Mouse (Mus musculus): Measurements from ENCODE around the gene Plxnd1.
A peak's percentile ranks its signal among the peaks of the same experiment; 100 is the strongest.

The Plxnd1 gene

GRCm38 (mm10) chr6:115994877-115995520, at the start of gene Plxnd1:
Gene Plxnd1 (minus strand): TSS chr6:115995005.
- peak; percentile 53 for DNase-seq (ENCODE audit: extremely low spot score, low read depth, low spot score)

GRCm38 (mm10) chr6:116044039-116044438, 49.2 kb upstream of the Plxnd1 start:
- DNase-seq (ENCODE audit: extremely low spot score, low read depth, low spot score) = no peak

- no peak for DNase-seq (ENCODE audit: extremely low spot score, low read depth, low spot score)
These were observed 43.4 kb upstream of the Plxnd1 start for GRCm38 (mm10) chr6:116038222-116038621.

- no peak for DNase-seq (ENCODE audit: extremely low spot score, low read depth, low spot score)
These were observed 42.6 kb upstream of the Plxnd1 start for GRCm38 (mm10) chr6:116037281-116037831.

- no peak for DNase-seq (ENCODE audit: extremely low spot score, low read depth, low spot score)
These were observed 41.8 kb upstream of the Plxnd1 start for GRCm38 (mm10) chr6:116036555-116036954.

GRCm38 (mm10) chr6:116031052-116031451, 36.2 kb upstream of the Plxnd1 start:
- DNase-seq (ENCODE audit: extremely low spot score, low read depth, low spot score) = no peak

GRCm38 (mm10) chr6:116024666-116025065, 29.9 kb upstream of the Plxnd1 start:
- no peak for DNase-seq (ENCODE audit: extremely low spot score, low read depth, low spot score)

GRCm38 (mm10) chr6:116021961-116022485, 27.2 kb upstream of the Plxnd1 start:
- no peak for DNase-seq (ENCODE audit: extremely low spot score, low read depth, low spot score)

- no peak for DNase-seq (ENCODE audit: extremely low spot score, low read depth, low spot score)
These were observed 21.1 kb upstream of the Plxnd1 start for GRCm38 (mm10) chr6:116015902-116016301.

- no peak for DNase-seq (ENCODE audit: extremely low spot score, low read depth, low spot score)
These were observed 19.3 kb upstream of the Plxnd1 start for GRCm38 (mm10) chr6:116014111-116014510.

- DNase-seq (ENCODE audit: extremely low spot score, low read depth, low spot score) = no peak
These were observed 18.9 kb upstream of the Plxnd1 start for GRCm38 (mm10) chr6:116013687-116014086.

GRCm38 (mm10) chr6:116010541-116010940, 15.7 kb upstream of the Plxnd1 start:
- DNase-seq (ENCODE audit: extremely low spot score, low read depth, low spot score) = peak; percentile 69

- DNase-seq (ENCODE audit: extremely low spot score, low read depth, low spot score) = no peak
These were observed 14.6 kb upstream of the Plxnd1 start for GRCm38 (mm10) chr6:116009426-116009825.

- peak; percentile 54 for DNase-seq (ENCODE audit: extremely low spot score, low read depth, low spot score)
These were observed 12.9 kb upstream of the Plxnd1 start for GRCm38 (mm10) chr6:116007561-116008173.

- no peak for DNase-seq (ENCODE audit: extremely low spot score, low read depth, low spot score)
These were observed 11.9 kb upstream of the Plxnd1 start for GRCm38 (mm10) chr6:116006731-116007130.

GRCm38 (mm10) chr6:116005959-116006288, 11.1 kb upstream of the Plxnd1 start:
- DNase-seq (ENCODE audit: extremely low spot score, low read depth, low spot score) = no peak

- no peak for DNase-seq (ENCODE audit: extremely low spot score, low read depth, low spot score)
These were observed 10.6 kb upstream of the Plxnd1 start for GRCm38 (mm10) chr6:116005275-116005958.

- DNase-seq (ENCODE audit: extremely low spot score, low read depth, low spot score) = no peak
These were observed 9.9 kb upstream of the Plxnd1 start for GRCm38 (mm10) chr6:116004716-116005115.

- no peak for DNase-seq (ENCODE audit: extremely low spot score, low read depth, low spot score)
These were observed 9.3 kb upstream of the Plxnd1 start for GRCm38 (mm10) chr6:116004069-116004468.

- no peak for DNase-seq (ENCODE audit: extremely low spot score, low read depth, low spot score)
These were observed 8.7 kb upstream of the Plxnd1 start for GRCm38 (mm10) chr6:116003516-116003915.

- DNase-seq (ENCODE audit: extremely low spot score, low read depth, low spot score) = no peak
These were observed 7.7 kb upstream of the Plxnd1 start for GRCm38 (mm10) chr6:116002311-116003104.

Data from hindlimb bud, embryonic 11.5 days (tissue).